Mouse (Mus musculus) MEL (cell line): ENCODE measurements at regions not wholly inside any gene's neighbourhood (a gene's known extent, or its start where the extent isn't known, plus 50 kb on each side); places are given as distances from the start of the nearest gene placed in this dataset.

ENCODE experiments used
- CHD2 ChIP-seq: IDR thresholded peaks from 2 replicates; pipeline ENCODE4 v1.6.1; 2011; ENCODE audit warnings: low read length, improper control_type of control experiment
- CTCF ChIP-seq, 3 experiments: IDR thresholded peaks in 2 of 3; conservative IDR thresholded peaks in 1 of 3; 2 replicates each; pipeline ENCODE4 v1.5.1; 2011 to 2012; ENCODE audit warnings: low read length in 3 of 3, low read depth in 2 of 3, mild to moderate bottlenecking in 2 of 3, improper control_type of control experiment in 1 of 3, inconsistent platforms in 1 of 3, mixed read lengths in 1 of 3, moderate library complexity in 1 of 3; ENCODE audit not compliant: control insufficient read depth in 1 of 3, insufficient read depth in 1 of 3, poor library complexity in 1 of 3, severe bottlenecking in 1 of 3
- ZKSCAN1 ChIP-seq: IDR thresholded peaks from 2 replicates; pipeline ENCODE4 v1.6.1; 2012; ENCODE audit warnings: low read depth, mild to moderate bottlenecking, inconsistent platforms, low read length, improper control_type of control experiment, moderate library complexity

DNA sequence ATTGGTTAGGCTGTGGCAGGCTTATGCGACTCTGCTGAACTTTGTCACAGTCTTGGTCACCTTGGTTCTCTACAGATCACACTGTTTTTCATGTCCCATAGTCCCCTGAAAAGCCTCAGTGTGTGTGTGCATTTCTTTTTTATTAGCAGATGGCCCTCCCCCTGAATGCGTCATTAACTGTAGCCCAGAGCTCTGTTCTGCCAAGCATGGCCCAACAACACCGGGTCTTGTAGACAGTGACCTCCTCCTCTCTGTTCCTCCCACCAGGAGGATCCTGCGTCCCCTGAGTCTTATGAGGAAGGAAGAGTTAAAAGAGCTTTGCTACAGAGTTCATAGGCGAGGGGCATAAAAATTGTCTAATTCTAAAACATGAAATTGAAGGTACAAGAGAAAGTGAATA is 103.5 kb upstream of the Rpl34 start:
- no peak for TF ChIP-seq CTCF (IDR thresholded peaks at IDR 0.05 in 2 of 3, conservative IDR thresholded peaks at IDR 0.05 in 1 of 3; ENCODE audit: control insufficient read depth in 1 of 3, insufficient read depth in 1 of 3, low read depth in 2 of 3, low read length in 3 of 3, poor library complexity in 1 of 3, severe bottlenecking in 1 of 3)
- TF ChIP-seq ZKSCAN1, result no peak
- TF ChIP-seq CHD2, result no peak
